Mouse (Mus musculus): ENCODE data around the gene Hhipl1.

The Hhipl1 gene

DNA sequence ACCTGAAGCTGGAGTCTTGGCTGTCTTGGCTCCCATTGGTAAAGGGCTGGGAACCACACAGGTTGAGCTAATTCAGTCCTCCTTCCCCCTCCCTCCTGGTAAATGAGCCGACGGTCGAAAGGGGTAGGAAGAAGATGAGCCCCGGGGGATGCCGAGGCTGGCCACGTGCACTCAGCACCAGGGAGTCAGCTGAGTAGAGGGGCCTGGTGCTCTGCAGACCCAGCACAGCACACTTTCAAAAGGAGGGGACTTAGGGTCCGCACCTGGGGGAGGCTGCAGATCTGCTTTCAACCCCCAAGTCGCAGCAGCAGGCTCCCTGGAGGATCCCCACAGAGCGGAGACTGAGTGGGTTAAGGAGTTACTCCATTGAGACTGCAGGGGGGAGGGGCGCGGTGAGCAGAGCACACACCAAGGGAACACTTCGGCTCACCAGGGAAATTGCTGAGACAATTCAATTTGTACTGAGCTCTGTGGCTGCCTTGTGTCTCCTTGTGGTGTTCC, 28.7 kb upstream of the Hhipl1 start:
- no peak for DNase-seq (ENCODE audit: low read depth, low spot score)

DNA sequence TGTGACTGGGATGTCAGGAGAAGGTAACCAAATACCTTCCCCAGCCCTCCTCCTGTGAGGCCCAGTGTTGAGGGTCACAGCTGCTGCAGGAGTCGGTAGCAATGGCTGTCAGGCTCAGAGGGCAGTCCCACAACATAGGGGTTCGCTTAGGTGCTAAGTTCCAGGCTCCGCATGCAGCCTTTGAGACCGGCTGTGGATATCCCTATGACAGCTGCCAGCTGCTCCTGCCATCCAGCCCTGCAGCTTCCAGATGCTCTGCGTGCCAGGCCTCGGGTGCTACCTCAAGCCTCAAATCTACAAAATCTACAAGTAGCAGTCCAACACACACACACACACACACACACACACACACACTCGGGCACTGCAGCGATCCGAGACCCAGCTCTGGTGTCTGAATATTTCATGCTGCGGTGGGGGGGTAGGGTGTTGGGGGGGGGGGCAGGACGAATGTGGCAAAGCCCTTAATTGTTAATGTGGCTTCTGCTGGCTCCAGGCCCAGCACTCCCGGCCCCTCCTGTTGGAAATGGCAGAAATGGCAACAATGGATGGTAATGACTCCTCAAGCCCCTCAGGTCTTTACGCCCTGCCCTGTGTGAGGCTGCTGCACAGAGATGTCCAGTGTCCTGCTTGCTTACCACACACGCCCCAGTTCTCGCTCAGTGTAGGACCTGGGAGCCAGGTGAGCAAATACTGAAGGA, 27.7 kb upstream of the Hhipl1 start:
- no peak for DNase-seq (ENCODE audit: low read depth, low spot score)

DNA sequence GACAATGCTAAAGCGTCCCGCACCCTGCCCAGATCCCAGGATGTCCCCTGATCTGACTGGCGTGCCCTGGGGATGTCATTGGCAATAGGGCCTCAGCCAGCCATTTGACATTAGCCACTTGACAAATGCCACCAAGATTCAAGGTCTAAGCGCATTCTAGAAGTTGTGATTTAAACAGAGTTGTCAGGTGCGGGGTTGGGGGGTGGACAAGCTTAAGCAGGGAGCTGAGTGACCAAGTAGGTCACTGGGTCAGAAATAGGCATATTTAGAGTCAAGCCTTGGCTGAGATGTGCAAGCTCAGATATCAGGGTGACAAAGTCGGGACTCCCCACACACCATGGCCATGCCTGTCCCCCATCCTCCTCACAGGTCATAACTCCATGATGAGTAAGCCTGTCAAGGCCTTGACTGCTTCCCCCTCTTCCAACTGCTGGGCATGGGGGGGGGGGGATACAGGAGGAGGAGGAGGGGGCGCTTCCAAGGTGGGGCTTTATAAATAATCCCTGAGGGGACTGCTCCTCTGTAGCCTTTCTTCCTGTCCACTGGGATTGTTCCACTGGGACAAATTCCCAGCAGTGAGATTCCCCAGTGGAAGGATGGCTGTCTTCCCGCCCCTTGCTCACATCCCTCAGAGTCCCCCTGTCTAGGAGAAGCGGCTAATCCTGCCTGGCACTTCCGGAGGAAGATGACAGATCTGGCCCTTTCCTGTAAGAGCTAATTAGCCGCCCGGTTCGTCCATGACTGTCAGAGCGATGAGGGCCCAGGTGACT, 21.4 kb upstream of the Hhipl1 start:
- no peak for DNase-seq (ENCODE audit: low read depth, low spot score)

DNA sequence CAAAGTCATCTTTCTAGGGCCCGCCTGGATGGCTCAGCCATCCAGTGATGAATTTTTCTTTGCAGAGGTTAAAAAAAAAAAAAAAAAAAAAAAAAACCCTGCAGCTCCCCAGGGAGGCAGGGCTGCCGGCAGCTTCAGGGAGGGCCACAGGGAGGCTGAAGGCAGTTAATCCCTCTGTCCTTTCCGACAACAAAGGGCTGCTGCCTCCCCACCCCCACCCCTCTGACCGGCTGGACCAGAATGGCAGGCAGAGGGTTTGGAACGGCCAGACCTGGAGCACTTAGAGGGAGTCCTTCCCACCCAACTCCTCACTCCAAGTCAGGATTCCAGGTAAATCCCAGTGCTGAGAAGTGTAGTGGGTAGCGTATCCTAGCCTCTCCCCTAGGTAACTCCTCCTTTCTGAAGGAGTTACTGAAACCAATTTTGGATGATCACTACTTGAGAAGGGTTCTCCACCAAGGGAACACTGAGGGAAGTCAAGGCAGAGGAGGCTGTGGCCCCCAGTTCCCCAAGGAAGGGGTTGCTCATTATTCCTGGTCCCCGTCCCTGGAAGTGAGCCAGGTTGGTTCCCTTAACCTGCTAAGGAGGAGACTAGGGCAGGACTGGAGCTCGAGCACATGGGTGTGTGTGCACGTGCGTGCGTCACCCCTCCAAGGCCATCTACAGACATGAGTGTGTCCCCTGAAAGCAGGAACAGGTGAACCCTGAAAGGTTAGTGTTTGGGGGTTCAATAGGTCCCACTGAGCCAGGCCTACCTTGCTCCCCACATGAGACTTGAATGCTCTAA, 20.7 kb upstream of the Hhipl1 start:
- no peak for DNase-seq (ENCODE audit: low read depth, low spot score)

DNA sequence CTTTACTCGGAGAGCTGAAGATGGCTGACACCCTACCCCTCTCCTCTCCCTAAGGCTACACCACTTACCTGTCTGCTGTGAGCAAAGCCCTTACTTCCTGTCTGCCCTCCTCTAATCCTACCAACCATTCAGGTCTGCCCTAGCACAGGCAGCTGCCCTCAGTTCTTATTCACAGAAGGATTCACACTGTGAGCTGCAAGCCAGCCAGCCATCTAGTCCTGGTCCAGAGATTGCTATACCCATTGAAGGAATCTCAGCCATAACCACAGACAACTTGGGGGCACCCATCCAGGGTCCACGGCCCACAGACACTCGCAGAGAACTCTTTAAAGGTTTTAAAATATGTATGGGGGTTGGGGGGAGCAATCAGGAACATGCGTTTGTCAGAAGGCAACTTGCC, 19.7 kb upstream of the Hhipl1 start:
- no peak for DNase-seq (ENCODE audit: low read depth, low spot score)

DNA sequence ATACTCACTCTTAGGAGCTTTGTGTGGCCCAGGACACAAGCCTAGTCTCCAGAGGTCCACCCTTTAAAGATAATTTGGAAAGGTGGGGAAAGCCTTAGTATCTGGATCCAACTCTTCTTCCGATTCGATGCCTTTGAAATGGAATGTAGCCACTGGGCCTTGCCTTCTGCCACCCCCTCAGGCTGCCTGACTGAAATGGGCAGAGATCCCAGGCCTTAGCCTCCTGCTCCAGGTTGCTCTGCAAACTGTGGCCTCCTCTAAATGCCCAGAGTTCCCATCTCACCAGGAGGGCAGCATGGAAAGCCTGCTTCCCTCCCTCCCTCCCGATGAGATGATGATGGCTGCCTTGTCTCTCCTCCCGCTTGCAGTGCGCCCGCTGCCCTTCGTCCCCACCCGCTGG, 19.1 kb upstream of the Hhipl1 start:
- DNase-seq (ENCODE audit: low read depth, low spot score): no peak

DNA sequence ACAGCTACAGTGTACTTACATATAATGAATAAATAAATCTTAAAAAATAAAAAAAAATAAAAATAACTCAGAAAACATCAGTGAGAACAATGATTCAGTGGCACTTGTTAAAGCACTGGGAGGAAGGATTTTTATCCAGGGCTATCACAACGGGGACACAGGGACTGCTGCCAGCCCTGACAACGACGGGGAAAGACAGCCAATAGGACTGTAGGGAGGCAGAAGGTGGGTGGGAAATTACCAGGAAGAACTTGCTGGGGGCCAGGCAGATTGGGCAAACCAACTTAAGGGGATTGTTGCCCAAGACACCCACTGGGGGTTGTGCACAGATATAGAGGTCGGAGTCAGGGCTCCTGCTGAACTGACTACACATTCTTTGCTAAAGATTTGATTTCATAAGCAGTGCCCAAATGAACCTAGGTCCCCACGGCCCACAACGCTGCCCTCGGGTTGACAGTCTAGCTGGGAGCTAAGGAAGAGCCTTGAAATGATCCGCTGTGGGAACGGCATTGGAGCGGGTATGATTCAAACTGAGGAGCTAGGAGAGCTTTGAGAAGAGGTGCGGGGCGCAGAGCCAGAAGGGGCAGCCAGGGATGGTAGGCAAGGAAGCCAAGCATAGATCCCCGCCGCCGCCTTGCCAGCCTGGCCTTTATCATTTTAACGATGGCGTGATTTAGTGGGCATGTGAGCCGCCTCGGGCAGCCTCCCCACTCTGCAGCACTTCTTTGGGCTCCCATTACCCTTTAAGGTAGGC, 17.8 kb upstream of the Hhipl1 start:
- DNase-seq (ENCODE audit: low read depth, low spot score): no peak

DNA sequence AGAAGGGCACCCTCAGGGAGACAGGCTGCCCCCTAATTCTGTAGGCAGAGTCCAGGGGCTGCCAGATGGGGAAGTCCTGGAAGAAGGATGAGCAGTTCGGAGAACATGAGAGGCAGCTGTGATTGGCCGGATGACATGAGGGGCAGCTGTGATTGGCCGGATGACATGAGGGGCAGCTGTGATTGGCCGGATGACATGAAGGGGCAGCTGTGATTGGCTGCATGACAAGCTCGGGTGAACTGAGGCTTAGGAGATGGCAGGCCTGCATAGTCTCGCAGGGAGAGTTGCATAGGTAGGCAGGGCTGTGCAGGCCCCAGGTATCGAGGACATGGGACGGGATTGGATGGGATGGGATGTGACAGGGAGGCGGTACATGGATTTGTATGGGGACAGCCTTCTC, 13.7 kb upstream of the Hhipl1 start:
- DNase-seq (ENCODE audit: low read depth, low spot score): no peak

DNA sequence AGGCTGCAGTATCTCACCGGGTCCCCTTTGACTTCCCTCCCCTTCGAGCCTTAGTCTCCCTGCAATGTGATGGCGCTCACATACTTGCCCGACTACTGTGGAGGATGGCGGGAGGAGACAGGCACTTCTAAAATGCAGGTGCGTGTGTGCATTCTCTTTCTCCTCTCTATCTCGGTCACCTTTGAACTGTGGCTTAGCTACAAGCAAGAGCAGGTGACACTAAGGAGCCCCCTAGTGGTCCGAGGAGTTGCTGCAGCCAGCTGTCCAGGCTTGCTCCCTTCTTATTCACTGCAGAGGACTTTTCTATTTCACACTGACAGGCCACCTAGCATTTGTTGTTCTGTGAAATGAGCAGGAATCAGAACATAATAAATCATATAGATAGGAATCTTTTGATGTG, 13.1 kb upstream of the Hhipl1 start:
- no peak for DNase-seq (ENCODE audit: low read depth, low spot score)

DNA sequence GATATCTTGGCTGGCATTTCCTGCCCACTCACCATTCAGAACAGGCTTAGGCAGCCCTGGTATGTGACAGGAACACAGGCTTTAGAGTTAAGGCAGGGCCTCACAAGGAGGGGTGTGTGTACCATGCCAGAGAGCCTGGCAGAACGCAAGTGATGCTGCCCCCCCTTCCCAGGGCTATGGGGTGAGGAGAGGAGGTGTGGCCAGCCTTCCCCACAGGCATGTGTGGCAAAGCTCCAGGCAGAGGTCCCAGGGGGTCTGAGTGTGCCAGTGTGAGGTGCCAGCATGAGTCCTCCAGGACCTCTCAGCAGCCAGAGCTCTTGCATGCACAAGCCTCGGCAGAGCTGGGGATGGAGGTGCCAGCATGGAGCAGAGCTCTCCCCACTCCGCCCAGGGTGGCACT, 11.4 kb upstream of the Hhipl1 start:
- no peak for DNase-seq (ENCODE audit: low read depth, low spot score)

DNA sequence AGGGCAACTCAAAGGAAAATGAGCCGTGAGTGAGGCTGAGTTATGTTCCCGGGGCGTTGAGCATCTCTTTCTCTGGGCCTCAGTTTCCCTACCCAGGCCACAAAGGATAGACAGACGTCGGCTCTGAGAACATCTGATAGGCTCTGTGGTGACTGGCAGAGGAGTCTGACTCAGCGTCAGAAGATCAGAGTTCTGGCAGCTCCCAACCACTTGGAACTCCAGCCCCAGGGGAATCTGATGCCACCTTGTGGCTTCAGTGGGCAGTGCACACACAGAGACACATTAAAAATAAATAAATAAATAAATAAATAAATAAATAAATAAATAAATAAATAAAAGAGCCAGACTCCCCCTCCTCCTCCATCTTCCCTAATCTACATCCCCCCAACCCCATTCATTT, 9.0 kb upstream of the Hhipl1 start:
- DNase-seq (ENCODE audit: low read depth, low spot score): no peak

DNA sequence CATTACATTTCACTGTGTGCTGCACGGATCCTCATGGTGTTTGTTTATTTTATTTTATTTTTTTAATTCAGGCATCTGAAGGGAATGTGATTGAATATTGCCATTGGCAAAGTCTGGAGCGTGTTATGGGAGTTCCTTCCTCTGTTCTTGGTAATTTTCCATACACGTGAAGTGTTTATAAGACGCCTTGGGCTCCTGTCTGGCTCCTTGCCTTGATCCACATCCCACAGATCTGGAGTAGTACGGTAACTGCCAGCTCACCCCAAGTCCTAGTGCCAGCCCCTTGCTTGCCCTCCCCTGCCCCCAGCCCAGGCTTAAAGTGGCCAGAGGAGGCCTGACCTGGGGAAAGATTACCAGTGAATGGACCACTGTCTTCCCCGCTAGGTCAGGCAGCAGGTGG, 5.1 kb upstream of the Hhipl1 start:
- no peak for DNase-seq (ENCODE audit: low read depth, low spot score)

DNA sequence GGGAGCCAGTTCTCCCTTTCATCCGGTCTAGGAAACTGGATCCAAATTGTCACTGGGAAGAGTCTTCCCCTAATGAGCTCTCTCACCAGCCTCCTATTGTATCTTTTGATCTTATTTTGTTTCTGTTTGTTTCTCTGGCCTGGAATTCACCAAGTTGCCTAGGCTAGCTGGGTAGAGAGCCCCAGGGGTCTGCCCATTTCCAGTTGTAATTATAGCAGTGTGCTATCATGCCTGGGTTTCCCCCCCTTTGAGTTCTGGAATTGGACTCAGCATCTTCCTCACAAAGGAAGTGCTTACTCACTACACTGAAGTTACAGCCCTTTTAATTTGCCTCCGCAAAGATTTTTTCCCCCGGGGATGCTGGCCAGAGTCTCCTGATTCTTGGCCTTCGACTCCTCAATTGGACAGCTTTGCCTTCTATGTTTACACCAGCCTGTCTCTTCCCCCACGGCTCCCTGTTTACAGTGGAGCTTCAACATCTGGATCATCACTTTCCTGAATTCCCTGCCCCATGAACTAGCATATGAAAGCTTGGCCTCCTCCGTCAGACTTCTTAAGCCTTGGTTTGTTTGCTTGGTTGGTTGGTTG, 2.2 kb upstream of the Hhipl1 start:
- no peak for DNase-seq (ENCODE audit: low read depth, low spot score)

DNA sequence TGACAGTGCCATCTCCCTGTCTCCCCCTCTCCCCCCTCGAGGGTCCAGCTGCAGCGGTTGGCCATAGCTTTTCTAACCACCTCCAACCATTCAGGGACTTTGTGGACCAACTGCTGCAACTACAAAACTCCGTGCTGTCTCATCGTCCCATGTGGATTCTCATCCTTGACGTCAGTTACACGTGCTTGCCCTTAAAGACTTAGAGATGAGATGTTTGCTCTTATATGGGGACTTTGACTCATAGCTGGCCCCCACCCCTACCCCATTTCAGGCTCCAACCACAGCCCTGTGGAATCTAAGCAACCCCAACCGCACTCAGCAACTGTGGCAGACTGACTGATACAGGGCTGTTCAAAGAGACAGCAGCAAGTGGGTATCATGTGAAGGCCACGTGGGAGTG, 898 bp upstream of the Hhipl1 start:
- DNase-seq (ENCODE audit: low read depth, low spot score): no peak

DNA sequence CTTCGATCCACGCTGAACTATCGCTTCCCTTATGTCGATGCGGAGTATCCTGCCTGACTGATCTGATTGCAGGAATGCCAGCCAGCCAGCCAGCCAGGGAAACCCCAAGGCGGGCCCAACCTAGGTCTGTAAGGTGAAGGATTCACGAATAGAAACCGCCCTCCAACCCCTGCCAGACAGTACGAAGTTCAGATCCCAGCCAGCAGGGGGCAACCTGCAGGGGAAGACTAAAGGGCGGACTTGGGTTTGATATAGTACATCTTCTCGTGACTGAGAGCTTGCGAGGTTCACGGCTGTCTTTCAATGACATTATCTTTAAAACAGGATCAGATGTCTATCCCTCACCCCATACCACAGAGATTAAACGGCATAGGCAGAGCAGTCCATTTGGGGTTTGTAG, 1.5 kb downstream of the Hhipl1 start:
- DNase-seq (ENCODE audit: low read depth, low spot score): peak; percentile 65

DNA sequence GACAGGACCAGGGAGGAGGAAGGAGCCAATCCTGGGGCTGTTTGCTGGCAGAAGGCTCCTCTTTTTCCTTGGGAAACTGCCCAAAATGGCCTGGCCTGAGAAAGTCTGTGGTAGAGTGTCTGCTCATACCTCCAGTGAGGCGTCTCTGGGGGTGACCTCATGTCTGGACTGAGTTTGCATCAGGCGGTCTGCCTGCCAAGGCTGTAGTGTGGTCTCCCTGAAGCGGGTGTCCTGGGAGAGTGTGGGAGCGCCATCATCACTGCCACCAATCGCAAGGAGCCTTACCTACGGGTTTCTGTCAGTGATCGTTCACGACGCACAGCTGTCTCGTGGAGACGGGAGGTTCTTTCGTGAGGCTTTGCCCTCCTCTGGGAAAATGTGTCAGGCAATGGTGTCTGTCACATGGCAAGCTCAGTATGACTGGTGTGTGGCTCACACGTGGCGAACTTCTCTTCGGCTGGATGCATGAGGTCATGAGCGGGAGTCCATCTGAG, 2.3 kb downstream of the Hhipl1 start:
- DNase-seq (ENCODE audit: low read depth, low spot score): no peak

DNA sequence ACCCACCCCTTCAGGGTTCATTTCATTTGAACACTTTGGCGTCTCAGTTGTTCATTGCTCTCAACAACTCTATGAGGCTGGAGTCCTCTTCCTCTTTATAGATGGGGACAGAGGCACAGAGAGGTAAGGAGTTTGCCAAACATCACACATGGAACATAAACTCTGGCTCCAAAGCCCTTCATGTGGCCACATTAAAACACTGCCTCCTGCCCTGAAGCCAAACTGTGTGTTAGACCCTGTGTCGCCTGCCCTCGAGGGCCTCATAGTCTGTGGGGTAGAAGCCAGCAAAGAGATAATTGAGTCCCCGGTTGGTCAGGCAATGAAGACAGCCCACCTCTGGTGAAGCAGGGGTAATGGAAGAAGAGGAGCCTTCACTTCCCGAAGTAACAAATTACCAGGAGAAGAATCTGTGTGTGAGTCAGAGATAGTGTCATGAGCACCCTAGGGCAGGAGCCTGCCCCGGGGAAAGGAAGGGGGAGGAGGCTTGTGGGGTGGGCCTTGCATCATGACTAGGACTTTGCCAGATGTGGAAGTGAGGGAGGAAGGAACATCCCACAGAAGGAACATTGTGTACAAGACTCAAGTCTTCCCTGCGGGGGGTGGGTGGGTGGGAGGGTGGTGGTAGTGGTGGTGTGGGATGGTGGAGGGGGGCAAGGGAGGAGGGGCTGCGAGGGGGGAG, 3.2 kb downstream of the Hhipl1 start:
- DNase-seq (ENCODE audit: low read depth, low spot score): no peak

DNA sequence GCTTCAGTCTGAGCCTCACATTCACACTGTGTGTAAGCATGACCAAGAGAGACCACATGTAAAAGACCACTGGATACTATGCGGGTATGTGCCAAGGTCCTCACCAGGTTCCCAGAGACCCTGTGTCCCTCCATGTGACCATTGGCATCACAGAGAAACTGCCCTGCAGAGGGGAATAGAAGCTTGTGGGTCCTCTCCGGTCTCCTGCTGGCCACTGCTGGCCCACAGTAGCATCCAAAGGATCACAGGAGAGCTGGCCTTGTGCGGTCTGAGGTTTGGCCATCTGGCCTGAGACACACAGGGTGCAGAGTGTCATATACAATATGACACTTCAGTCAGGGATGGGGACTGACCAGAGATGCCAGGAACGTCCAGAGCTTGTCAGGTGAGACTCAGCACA, 4.0 kb downstream of the Hhipl1 start:
- no peak for DNase-seq (ENCODE audit: low read depth, low spot score)

DNA sequence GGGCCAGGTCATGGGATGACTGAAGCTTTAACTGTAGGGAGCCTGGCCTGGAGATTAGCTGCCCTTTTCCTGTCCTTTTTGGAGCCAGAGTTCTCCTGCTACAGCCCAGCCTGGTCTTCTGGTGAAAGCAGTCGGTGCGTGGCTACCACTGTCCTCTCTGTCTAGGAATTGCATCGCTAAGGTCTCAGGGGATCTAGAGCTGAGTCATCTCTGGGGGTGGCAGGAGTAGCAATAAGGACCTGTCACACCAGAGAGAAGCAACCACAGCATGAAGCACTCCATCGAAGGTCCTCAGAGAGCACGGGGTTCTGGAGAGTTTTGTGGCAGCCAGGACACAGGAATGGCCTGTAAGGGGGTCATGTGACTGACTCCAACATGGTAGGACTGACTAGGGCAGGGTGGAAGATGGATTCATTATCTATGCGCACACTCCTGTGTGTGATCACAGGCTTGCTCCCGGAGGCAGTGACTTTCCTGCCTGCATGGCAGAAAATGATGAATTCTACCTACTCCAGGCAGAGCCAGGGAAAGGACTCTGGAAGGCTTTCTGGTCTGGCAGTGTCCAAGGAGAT, 4.5 kb downstream of the Hhipl1 start:
- no peak for DNase-seq (ENCODE audit: low read depth, low spot score)

DNA sequence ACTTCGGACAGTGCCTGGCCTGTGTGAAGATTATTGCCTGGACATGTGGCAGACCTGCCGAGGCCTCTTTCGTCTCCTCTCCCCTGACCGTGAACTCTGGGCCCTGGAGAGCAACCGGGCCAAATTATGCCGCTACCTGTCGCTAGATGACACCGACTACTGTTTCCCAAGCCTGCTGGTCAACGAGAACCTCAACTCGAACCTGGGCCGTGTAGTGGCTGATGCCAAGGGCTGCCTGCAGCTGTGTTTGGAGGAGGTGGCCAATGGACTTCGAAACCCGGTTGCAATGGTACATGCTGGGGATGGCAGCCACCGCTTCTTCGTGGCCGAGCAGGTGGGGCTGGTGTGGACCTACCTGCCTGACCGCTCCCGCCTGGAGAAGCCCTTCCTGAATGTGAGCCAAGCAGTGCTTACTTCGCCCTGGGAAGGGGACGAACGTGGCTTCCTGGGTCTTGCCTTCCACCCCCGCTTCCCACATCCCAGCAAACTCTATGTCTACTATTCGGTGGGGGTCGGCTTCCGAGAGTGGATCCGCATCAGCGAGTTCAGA, 5.7 kb downstream of the Hhipl1 start:
- DNase-seq (ENCODE audit: low read depth, low spot score): no peak

All from WW6 (cell line).